Mouse (Mus musculus) liver, embryonic 12.5 days (tissue): ENCODE measurements around the gene 6030468B19Rik. TPM values are rescaled to one million over a fixed set of nuclear protein-coding genes. Genes with fewer than 3 reads are reported as not detected.
A peak's percentile ranks its signal among the peaks of the same experiment; 100 is the strongest.

Experiments
- ATAC-seq: fragments of 200-750 bp; cut with Nextera tagmentation; 2 replicates; pipeline ENCODE4 v1.8.0; 2017; ENCODE audit warnings: moderate number of reproducible peaks, mild to moderate bottlenecking, moderate library complexity
- H3K27ac ChIP-seq: fragments of 300-500 bp; sonication (generic); 2 replicates; pipeline ENCODE4 v1.5.1; 2016; ENCODE audit warnings: mild to moderate bottlenecking
- H3K27me3 ChIP-seq: fragments of 300-500 bp; sonication (generic); replicated peaks from 2 replicates; pipeline ENCODE4 v1.6.1; 2016; ENCODE audit warnings: mild to moderate bottlenecking, moderate library complexity
- H3K36me3 ChIP-seq: fragments of 300-500 bp; sonication (generic); 2 replicates; pipeline ENCODE4 v1.6.1; 2016; ENCODE audit warnings: mild to moderate bottlenecking, moderate library complexity
- H3K4me1 ChIP-seq: fragments of 300-500 bp; sonication (generic); 2 replicates; pipeline ENCODE4 v1.6.1; 2016
- H3K4me2 ChIP-seq: fragments of 300-500 bp; sonication (generic); 2 replicates; pipeline ENCODE4 v1.6.1; 2016; ENCODE audit warnings: mild to moderate bottlenecking, moderate library complexity
- H3K4me3 ChIP-seq: fragments of 300-500 bp; sonication (generic); 2 replicates; pipeline ENCODE4 v1.5.1; 2016; ENCODE audit warnings: mild to moderate bottlenecking, moderate library complexity
- H3K9ac ChIP-seq: fragments of 300-500 bp; sonication (generic); 2 replicates; pipeline ENCODE4 v1.6.1; 2016; ENCODE audit warnings: mild to moderate bottlenecking, moderate library complexity
- H3K9me3 ChIP-seq: fragments of 300-500 bp; sonication (generic); replicated peaks from 2 replicates; pipeline ENCODE4 v1.6.1; 2016; ENCODE audit warnings: mild to moderate bottlenecking, moderate library complexity
- WGBS: fragments of 180-500 bp; shearing (Covaris S2); methylation state at CpG from one replicate; pipeline ENCODE4 v1.1.7; 2016; ENCODE audit not compliant: insufficient replicate concordance; 5-methylcytosine and 5-hydroxymethylcytosine counted together
- polyA plus RNA-seq: library from polyadenylated mRNA; unstranded; fragments of >200 nt; fragmentation: Nextera tagmentation; extraction: Ambion mirVana; gene quantifications from 2 replicates; pipeline ENCODE4 v1.2.1, GENCODE M21; 2016

The 6030468B19Rik gene
- polyA plus RNA-seq, 1 experiment from 2014 or later = 97.6 TPM

DNA sequence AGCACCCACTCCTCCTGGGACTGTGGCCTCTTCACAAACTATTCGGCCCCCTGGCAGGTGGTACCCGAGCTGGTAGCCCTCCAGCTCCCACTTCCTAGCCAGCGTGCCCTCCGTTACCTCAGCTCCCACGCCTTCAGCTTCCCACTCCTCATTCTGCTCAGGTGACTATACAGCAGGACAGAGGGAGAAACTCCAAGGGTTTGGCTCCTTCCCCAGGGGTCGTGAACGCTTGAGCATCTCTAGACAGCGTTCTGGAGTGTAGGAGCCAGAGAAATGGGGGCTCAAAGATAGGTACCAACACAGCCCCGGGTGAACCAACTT, 6.1 kb upstream of the 6030468B19Rik start:
- Histone ChIP-seq H3K4me3 (no peak overlapping the region), H3K4me1 (peaks cover 69% of the 10 kb centered on the region), H3K9ac (0 out of 2 replicates have a peak overlapping the region, but pooled peaks have one; percentile 18), H3K4me2 (peak overlapping the region; percentile 78), H3K36me3 (peaks cover 46% of the 10 kb centered on the region), H3K9me3 (no peaks in the 10 kb centered on the region), H3K27ac (peak overlapping the region; percentile 86), H3K27me3 (no peaks in the 10 kb centered on the region)
- WGBS = 74% methylated on average over 9 of the region's 9 CpGs
- ATAC-seq = no peak

GRCm38 (mm10) chr11:117792281-117792888, 5.1 kb upstream of the 6030468B19Rik start:
- Histone ChIP-seq H3K4me1 (peaks cover 73% of the 10 kb centered on the region), H3K36me3 (peaks cover 36% of the 10 kb centered on the region), H3K4me3 (peak overlapping the region; percentile 43), H3K27me3 (no peaks in the 10 kb centered on the region), H3K4me2 (peak overlapping the region; percentile 78), H3K9me3 (no peaks in the 10 kb centered on the region), H3K9ac (peak overlapping the region; percentile 72), H3K27ac (peak overlapping the region; percentile 86)
- peak; percentile 81 for ATAC-seq
- WGBS = 7% methylated on average over 22 of the region's 22 CpGs

DNA sequence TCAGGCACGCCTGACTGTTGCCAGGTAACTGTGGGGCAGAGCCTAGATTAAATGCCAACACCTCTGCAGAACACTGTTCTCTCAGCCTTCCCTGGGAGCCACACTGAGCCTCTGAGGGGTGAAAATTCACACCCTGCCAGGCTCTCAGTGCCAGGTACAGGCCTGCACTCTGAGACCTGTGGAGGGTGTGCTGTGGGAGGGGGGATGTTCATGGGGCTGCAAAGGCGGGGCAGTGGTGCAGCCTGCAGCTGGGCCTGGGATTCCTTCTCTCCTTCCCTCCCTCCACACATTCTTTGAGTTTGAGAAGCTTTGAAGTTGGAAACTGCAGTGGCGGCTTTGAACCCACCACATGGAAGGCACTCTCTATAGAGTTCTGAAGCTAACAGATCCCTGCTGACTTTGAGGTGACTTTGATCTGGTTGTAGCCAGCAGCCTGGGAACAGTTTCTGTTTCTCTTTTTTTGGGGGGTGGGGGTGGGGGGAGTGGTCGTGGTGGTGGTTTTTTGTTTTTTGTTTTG, 3.4 kb upstream of the 6030468B19Rik start:
- no peak overlapping the region for H3K4me2 ChIP-seq
- H3K27ac ChIP-seq = peak overlapping the region; percentile 74
- no peak overlapping the region for H3K4me3 ChIP-seq
- 67% methylated on average over 4 of the region's 4 CpGs for WGBS
- no peaks in the 10 kb centered on the region for H3K27me3 ChIP-seq
- H3K4me1 ChIP-seq = peaks cover 90% of the 10 kb centered on the region
- 0 out of 2 replicates have a peak overlapping the region, but pooled peaks have one; percentile 22 for H3K9ac ChIP-seq
- no peak for ATAC-seq
- peaks cover 28% of the 10 kb centered on the region for H3K36me3 ChIP-seq
- H3K9me3 ChIP-seq = no peaks in the 10 kb centered on the region

- H3K4me1 ChIP-seq = peaks cover 98% of the 10 kb centered on the region
- 17% methylated on average over 5 of the region's 5 CpGs for WGBS
- peaks cover 42% of the 10 kb centered on the region for H3K36me3 ChIP-seq
- peak overlapping the region; percentile 95 for H3K27ac ChIP-seq
- peak overlapping the region; percentile 91 for H3K9ac ChIP-seq
- H3K9me3 ChIP-seq = no peaks in the 10 kb centered on the region
- peak; percentile 4 for ATAC-seq
- H3K27me3 ChIP-seq = no peaks in the 10 kb centered on the region
- peak overlapping the region; percentile 84 for H3K4me2 ChIP-seq
- H3K4me3 ChIP-seq = peak overlapping the region; percentile 81
These were observed 506 bp upstream of the 6030468B19Rik start for GRCm38 (mm10) chr11:117796954-117797353.

DNA sequence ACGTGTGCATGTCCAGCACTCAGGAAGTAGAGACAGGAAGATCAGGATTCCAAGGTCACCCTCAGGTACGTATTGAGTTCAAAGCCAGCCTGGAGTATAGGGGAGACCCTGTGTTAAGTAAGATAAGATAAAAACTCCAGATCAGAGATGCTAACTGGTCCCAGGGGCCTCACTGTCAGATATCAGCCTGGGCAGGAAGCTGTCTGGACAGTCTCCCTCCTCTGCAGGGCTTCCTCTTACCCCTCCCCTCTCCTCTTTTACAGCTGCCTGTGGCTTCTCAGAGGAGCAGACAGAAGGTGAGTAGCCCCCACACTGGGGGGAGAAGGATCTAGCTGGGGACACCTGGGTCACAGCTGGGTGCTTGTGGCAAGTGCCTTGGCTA, 691 bp downstream of the 6030468B19Rik start:
- peak overlapping the region; percentile 81 for H3K4me3 ChIP-seq
- H3K36me3 ChIP-seq = peaks cover 47% of the 10 kb centered on the region
- peaks cover 98% of the 10 kb centered on the region for H3K4me1 ChIP-seq
- peak overlapping the region; percentile 84 for H3K4me2 ChIP-seq
- 0% methylated on average over 2 of the region's 2 CpGs for WGBS
- peak overlapping the region; percentile 95 for H3K27ac ChIP-seq
- no peaks in the 10 kb centered on the region for H3K9me3 ChIP-seq
- H3K9ac ChIP-seq = peak overlapping the region; percentile 91
- H3K27me3 ChIP-seq = no peaks in the 10 kb centered on the region
- peak; percentile 64 for ATAC-seq

- Histone ChIP-seq H3K4me3 (peak overlapping the region; percentile 81), H3K9ac (peak overlapping the region; percentile 91), H3K9me3 (no peaks in the 10 kb centered on the region), H3K27ac (peak overlapping the region; percentile 95), H3K4me1 (peaks cover 98% of the 10 kb centered on the region), H3K27me3 (no peaks in the 10 kb centered on the region), H3K36me3 (peaks cover 56% of the 10 kb centered on the region), H3K4me2 (peak overlapping the region; percentile 84)
- 49% methylated on average over 5 of the region's 5 CpGs for WGBS
- no peak for ATAC-seq
These were observed 1.7 kb downstream of the 6030468B19Rik start for GRCm38 (mm10) chr11:117799174-117799573.

DNA sequence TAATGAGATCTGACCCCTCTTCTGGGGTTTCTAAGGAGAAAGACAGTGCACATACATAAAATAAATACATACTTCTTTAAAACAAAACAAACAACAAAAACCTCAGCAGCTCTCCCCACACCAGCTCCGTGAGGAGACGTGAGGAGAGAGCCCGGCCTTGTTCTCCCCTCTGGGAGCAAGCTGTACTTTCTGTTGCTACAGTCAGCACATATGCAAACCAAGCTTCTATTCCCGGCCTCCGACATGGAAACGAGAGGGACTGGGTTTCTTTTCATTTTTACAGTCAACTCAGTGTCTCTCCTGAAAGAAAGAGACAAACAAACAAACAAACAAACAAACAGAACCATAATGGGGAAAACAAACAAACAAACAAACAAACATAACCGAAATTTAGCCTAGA, 2.6 kb downstream of the 6030468B19Rik start:
- no peak for ATAC-seq
- 86% methylated on average over 7 of the region's 7 CpGs for WGBS
- H3K27ac ChIP-seq = peak overlapping the region; percentile 95
- H3K4me2 ChIP-seq = peak overlapping the region; percentile 84
- H3K27me3 ChIP-seq = no peaks in the 10 kb centered on the region
- peaks cover 64% of the 10 kb centered on the region for H3K36me3 ChIP-seq
- H3K4me3 ChIP-seq = peak overlapping the region; percentile 81
- peaks cover 96% of the 10 kb centered on the region for H3K4me1 ChIP-seq
- no peaks in the 10 kb centered on the region for H3K9me3 ChIP-seq
- peak overlapping the region; percentile 91 for H3K9ac ChIP-seq

DNA sequence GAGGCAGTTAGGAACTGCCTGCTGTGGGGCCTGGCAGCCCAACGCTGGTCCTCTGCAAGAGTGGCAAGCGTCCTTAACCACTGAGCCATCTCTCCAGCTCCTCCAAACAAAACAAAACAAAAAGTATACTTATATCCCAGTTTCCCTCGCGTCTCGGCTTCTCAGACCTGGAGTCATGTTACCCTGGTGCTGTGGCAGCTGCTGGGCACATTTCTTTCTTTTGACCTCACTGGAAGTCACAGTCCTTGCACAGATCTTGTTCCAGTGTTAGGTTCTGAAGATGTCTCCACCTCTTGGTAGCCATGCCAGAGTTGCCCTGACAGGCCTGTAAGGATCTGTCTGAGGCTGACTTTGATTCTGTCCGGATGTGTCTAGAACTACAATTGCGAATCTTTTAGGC, 4.2 kb downstream of the 6030468B19Rik start:
- peak overlapping the region; percentile 84 for H3K4me2 ChIP-seq

GRCm38 (mm10) chr11:117803166-117803688, 5.8 kb downstream of the 6030468B19Rik start:
- Histone ChIP-seq H3K4me3 (peak overlapping the region; percentile 81), H3K4me1 (peaks cover 83% of the 10 kb centered on the region), H3K27me3 (no peaks in the 10 kb centered on the region), H3K4me2 (peak overlapping the region; percentile 84), H3K27ac (peak overlapping the region; percentile 95), H3K9ac (peak overlapping the region; percentile 91), H3K36me3 (peaks cover 96% of the 10 kb centered on the region), H3K9me3 (no peaks in the 10 kb centered on the region)
- 89% methylated on average over 3 of the region's 3 CpGs for WGBS
- no peak for ATAC-seq

More for the DNA sequence above, 4.2 kb downstream of the 6030468B19Rik start:
- no peak for ATAC-seq
- peaks cover 80% of the 10 kb centered on the region for H3K36me3 ChIP-seq
- H3K4me1 ChIP-seq = peaks cover 87% of the 10 kb centered on the region
- 88% methylated on average over 7 of the region's 7 CpGs for WGBS
- peak overlapping the region; percentile 91 for H3K9ac ChIP-seq
- H3K27me3 ChIP-seq = no peaks in the 10 kb centered on the region
- peak overlapping the region; percentile 95 for H3K27ac ChIP-seq
- no peaks in the 10 kb centered on the region for H3K9me3 ChIP-seq
- H3K4me3 ChIP-seq = peak overlapping the region; percentile 81

DNA sequence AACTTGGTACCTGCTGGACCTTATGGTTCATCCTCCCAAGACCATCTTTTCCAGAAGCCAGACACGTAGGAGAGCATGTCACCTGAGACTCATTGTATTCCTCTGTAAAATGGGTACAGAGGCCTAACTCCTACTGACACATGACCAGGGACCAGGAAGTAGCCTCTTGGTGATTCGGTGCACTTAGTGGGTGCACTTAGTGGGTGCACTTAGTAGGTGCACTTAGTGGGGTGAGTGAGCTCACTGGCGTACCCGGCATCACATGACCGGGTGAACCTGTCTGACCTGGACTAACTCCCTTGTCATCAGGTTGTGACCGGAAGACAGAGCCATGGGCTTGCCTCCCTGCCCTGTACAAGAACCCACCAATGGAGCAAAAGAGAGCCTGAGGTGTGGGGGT, 9.3 kb downstream of the 6030468B19Rik start:
- ATAC-seq = no peak
- Histone ChIP-seq H3K27ac (no peak overlapping the region), H3K4me2 (no peak overlapping the region), H3K9me3 (no peaks in the 10 kb centered on the region), H3K4me3 (no peak overlapping the region), H3K9ac (no peak overlapping the region), H3K27me3 (no peaks in the 10 kb centered on the region), H3K4me1 (peaks cover 80% of the 10 kb centered on the region), H3K36me3 (peaks cover 77% of the 10 kb centered on the region)
- WGBS = 94% methylated on average over 6 of the region's 6 CpGs

DNA sequence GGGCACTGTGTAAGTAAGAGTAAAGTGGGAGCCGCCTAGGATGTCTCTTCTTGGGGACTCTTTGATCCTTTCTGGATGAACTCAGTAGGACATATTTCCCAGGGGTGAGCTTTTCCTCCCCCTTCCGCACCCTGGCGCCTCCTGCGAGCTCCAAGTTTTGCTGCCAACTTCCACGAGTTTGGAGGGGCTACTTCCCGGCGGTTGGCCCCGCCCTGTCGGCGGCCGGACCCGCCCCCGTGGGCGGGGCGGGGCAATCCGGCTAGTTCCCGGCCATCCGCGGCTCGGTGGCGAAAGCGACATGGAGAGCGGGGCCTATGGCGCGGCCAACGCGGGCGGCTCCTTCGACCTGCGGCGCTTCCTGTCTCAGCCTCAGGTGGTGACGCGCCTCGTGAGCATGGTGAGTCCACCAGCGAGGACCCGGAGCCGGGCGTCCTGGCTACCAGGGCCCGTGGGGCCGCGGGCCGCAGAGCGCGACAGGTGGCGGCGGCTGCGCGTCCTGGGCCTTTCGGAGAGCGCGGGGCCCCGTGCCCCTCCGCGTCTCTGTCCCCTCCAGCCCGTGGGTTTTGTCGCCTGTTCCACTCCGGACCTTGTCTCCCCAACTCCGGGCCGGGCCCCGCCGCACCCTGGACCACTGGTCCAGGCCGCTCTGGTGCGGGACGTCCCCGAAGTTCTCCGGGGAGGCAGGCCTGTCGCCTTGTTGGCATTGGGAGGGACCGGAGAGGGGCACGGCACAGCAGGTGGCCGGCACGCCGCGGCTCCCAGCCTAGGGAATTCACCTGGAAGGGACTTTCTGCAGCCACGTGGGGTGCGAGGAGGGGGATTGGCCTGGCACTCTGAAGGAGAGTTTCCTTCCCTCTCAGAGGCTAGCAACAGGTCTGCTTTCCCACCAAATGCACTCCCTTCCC, 12.2 kb downstream of the 6030468B19Rik start, which contains the start of the genes Gm20708 and Syngr2:
TSS of gene Gm20708 (plus strand) at position 262 of the 905 bp plus-strand sequence.
TSS of gene Syngr2 (plus strand) at position 262 of the 905 bp plus-strand sequence.
- Histone ChIP-seq H3K9me3 (no peaks in the 10 kb centered on the region), H3K36me3 (peaks cover 77% of the 10 kb centered on the region), H3K4me2 (peak within 1 kb of the TSS; percentile 95), H3K27me3 (no peaks in the 10 kb centered on the region), H3K4me1 (peaks cover 82% of the 10 kb centered on the region), H3K4me3 (peak within 1 kb of the TSS; percentile 85), H3K9ac (peak within 1 kb of the TSS; percentile 94), H3K27ac (peak within 1 kb of the TSS; percentile 90)
- under 1% methylated on average over 57 of the region's 75 CpGs for WGBS
- ATAC-seq = peak; percentile 73
